Mouse (Mus musculus): ENCODE data around the gene Olfr1150-ps1.

The Olfr1150-ps1 gene

GRCm38 (mm10) chr2:87843693-87844092 is at the start of gene Olfr1150-ps1:
Gene Olfr1150-ps1, plus strand, starts transcription at chr2:87843993.
- DNase-seq (ENCODE audit: low spot score) = no peak

- no peak for DNase-seq (ENCODE audit: low spot score)
Observed at GRCm38 (mm10) chr2:87800292-87800691, 43.5 kb upstream of the Olfr1150-ps1 start, which contains the start of gene Olfr1143. Gene Olfr1143, plus strand, starts transcription at chr2:87800592.

GRCm38 (mm10) chr2:87809522-87809921 is 34.3 kb upstream of the Olfr1150-ps1 start, which contains the start of gene Olfr1145:
Gene Olfr1145, plus strand, starts transcription at chr2:87809822.
- DNase-seq (ENCODE audit: low spot score) = no peak

- DNase-seq (ENCODE audit: low spot score) = no peak
Observed at GRCm38 (mm10) chr2:87830233-87830632, 13.6 kb upstream of the Olfr1150-ps1 start, which contains the start of gene Olfr1148. Gene Olfr1148, plus strand, starts transcription at chr2:87830533.

GRCm38 (mm10) chr2:87855562-87855961 is 11.8 kb downstream of the Olfr1150-ps1 start, which contains the start of gene Olfr1151:
Gene Olfr1151, plus strand, starts transcription at chr2:87855862.
- no peak for DNase-seq (ENCODE audit: low spot score)

GRCm38 (mm10) chr2:87866192-87866591 is 22.4 kb downstream of the Olfr1150-ps1 start, which contains the start of gene Olfr1152:
Gene Olfr1152, plus strand, starts transcription at chr2:87866492.
- DNase-seq (ENCODE audit: low spot score) = no peak

GRCm38 (mm10) chr2:87894662-87895061 is 50.9 kb downstream of the Olfr1150-ps1 start, which contains the start of gene Olfr1153:
Gene Olfr1153, plus strand, starts transcription at chr2:87894962.
- no peak for DNase-seq (ENCODE audit: low spot score)
